Mouse (Mus musculus): ENCODE measurements at regions not wholly inside any gene's neighbourhood (a gene's known extent, or its start where the extent isn't known, plus 50 kb on each side); places are given as distances from the start of the nearest gene placed in this dataset.

DNA sequence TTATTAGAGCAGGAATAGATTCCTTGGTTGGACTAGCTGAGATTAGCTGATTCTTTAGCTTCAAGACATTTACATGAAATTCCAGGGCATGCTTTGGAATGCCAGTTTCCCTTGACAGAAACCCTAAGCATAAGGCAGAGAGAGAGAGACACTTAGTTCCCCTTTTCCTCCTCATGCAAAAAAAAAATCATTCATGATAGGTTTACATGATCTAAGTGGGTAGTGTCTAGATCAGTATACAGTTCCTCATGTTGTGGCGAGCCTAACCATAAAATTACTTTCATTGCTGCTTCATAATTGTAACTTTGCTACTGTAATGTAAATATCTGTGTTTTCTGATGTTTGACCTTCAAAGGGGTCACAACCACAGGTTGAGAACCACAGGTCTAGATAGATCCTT lies 154.3 kb upstream of the Pkn2 start:
- H3K9me3 ChIP-seq (ENCODE audit: low read length), result no peaks in the 10 kb centered on the region
- H3K9ac ChIP-seq (replicated peaks), result no peak overlapping the region
- no peak overlapping the region for H3K4me2 ChIP-seq (ENCODE audit: low read depth, low read length)
- no peak overlapping the region for H3K4me3 ChIP-seq (ENCODE audit: low read depth, low read length)
- no peaks in the 10 kb centered on the region for H3K4me1 ChIP-seq (ENCODE audit: insufficient read depth)
- 49% methylated on average over 1 of the region's 1 CpGs for WGBS (ENCODE audit: insufficient replicate concordance)
- no peak overlapping the region for H3K27ac ChIP-seq (ENCODE audit: low read depth)
- no peaks in the 10 kb centered on the region for H3K27me3 ChIP-seq (ENCODE audit: insufficient read depth, low read length)
- DNase-seq (no peak), ATAC-seq (no peak)
- H3K36me3 ChIP-seq (replicated peaks; ENCODE audit: insufficient read depth, low read length), result no peaks in the 10 kb centered on the region
- TF ChIP-seq CTCF (IDR thresholded peaks at IDR 0.05; ENCODE audit: low read depth), result no peak
- no peak for TF ChIP-seq EP300 (IDR thresholded peaks at IDR 0.05; ENCODE audit: low read depth)

- no peaks in the 10 kb centered on the region for H3K27me3 ChIP-seq (ENCODE audit: insufficient read depth, low read length)
- no peaks in the 10 kb centered on the region for H3K9me3 ChIP-seq (ENCODE audit: low read length)
- ATAC-seq, result no peak
- no peak overlapping the region for H3K27ac ChIP-seq (ENCODE audit: low read depth)
- no peaks in the 10 kb centered on the region for H3K4me1 ChIP-seq (ENCODE audit: insufficient read depth)
- H3K36me3 ChIP-seq (replicated peaks; ENCODE audit: insufficient read depth, low read length), result no peaks in the 10 kb centered on the region
- no peak for TF ChIP-seq CTCF (IDR thresholded peaks at IDR 0.05; ENCODE audit: low read depth)
- no peak for TF ChIP-seq EP300 (IDR thresholded peaks at IDR 0.05; ENCODE audit: low read depth)
- H3K4me2 ChIP-seq (ENCODE audit: low read depth, low read length), result no peak overlapping the region
- H3K9ac ChIP-seq (replicated peaks), result no peak overlapping the region
- H3K4me3 ChIP-seq (ENCODE audit: low read depth, low read length), result no peak overlapping the region
- 79% methylated on average over 9 of the region's 9 CpGs for WGBS (ENCODE audit: insufficient replicate concordance)
- no peak for DNase-seq
Measured at GRCm38 (mm10) chr3:143034588-143034987, 152.8 kb upstream of the Pkn2 start.

DNA sequence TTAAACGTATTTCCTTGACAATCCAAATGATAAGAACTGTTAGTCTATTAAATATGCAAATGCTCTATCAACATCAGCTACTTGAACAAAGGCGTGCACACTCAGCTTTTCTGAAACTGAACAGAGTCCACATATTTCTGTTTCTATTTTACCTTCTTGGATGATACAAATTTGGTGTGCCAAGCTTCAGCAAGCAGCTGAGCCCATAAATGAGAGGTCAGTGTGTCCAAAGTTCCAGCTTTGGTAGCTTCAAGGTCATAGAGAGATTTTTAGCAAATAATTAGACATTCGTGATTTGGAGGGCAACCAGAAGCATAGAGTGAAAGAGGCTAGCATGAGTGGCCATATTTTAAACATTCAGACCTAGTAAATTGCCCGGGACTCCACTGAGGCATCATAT lies 140.7 kb upstream of the Pkn2 start:
- ATAC-seq, result no peak
- DNase-seq, result no peak
- Histone ChIP-seq H3K9ac (replicated peaks) (no peak overlapping the region), H3K27me3 (ENCODE audit: insufficient read depth, low read length) (no peaks in the 10 kb centered on the region), H3K4me1 (ENCODE audit: insufficient read depth) (no peaks in the 10 kb centered on the region), H3K9me3 (ENCODE audit: low read length) (no peaks in the 10 kb centered on the region), H3K27ac (ENCODE audit: low read depth) (no peak overlapping the region), H3K36me3 (replicated peaks; ENCODE audit: insufficient read depth, low read length) (no peaks in the 10 kb centered on the region), H3K4me3 (ENCODE audit: low read depth, low read length) (no peak overlapping the region), H3K4me2 (ENCODE audit: low read depth, low read length) (no peak overlapping the region)
- 58% methylated on average over 4 of the region's 4 CpGs for WGBS (ENCODE audit: insufficient replicate concordance)
- TF ChIP-seq CTCF (IDR thresholded peaks at IDR 0.05; ENCODE audit: low read depth) (no peak), EP300 (IDR thresholded peaks at IDR 0.05; ENCODE audit: low read depth) (no peak)

- Histone ChIP-seq H3K4me2 (ENCODE audit: low read depth, low read length) (peak overlapping the region; percentile 40; the same call in 1 of the 2 replicates), H3K36me3 (replicated peaks; ENCODE audit: insufficient read depth, low read length) (no peaks in the 10 kb centered on the region), H3K9ac (replicated peaks) (no peak overlapping the region), H3K4me3 (ENCODE audit: low read depth, low read length) (no peak overlapping the region), H3K4me1 (ENCODE audit: insufficient read depth) (no peaks in the 10 kb centered on the region), H3K27me3 (ENCODE audit: insufficient read depth, low read length) (no peaks in the 10 kb centered on the region), H3K9me3 (ENCODE audit: low read length) (no peaks in the 10 kb centered on the region), H3K27ac (ENCODE audit: low read depth) (no peak overlapping the region)
- DNase-seq (no peak), ATAC-seq (peak; percentile 19; the same call in 1 of the 2 replicates)
- WGBS (ENCODE audit: insufficient replicate concordance), result 51% methylated on average over 11 of the region's 11 CpGs
- TF ChIP-seq EP300 (IDR thresholded peaks at IDR 0.05; ENCODE audit: low read depth), result no peak
- TF ChIP-seq CTCF (IDR thresholded peaks at IDR 0.05; ENCODE audit: low read depth), result no peak
Measured at GRCm38 (mm10) chr3:143021159-143021871, 139.5 kb upstream of the Pkn2 start.

DNA sequence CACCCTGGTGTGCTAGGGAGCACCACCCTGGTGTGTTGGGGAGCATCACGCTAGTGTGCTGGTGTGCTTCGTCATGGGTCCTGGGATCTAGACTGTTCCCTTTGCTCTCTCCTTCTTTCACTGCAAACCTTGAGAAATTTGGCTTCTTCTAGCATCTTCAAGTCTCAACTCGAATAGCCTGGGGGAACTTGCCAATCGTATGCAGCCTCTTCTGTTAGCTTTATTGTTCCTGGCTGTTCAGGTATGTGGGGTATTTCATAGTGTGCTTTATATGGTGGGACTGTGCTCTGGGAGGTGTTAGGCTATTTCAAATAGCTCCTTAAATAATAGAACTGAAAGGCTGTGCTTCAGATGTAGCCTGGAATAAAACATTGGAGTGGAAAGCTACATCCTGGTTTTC lies 135.7 kb upstream of the Pkn2 start:
- no peak for TF ChIP-seq CTCF (IDR thresholded peaks at IDR 0.05; ENCODE audit: low read depth)
- TF ChIP-seq EP300 (IDR thresholded peaks at IDR 0.05; ENCODE audit: low read depth), result no peak
- H3K27me3 ChIP-seq (ENCODE audit: insufficient read depth, low read length), result no peaks in the 10 kb centered on the region
- no peak overlapping the region for H3K27ac ChIP-seq (ENCODE audit: low read depth)
- ATAC-seq (no peak), DNase-seq (no peak)
- WGBS (ENCODE audit: insufficient replicate concordance), result 66% methylated on average over 4 of the region's 4 CpGs
- H3K4me1 ChIP-seq (ENCODE audit: insufficient read depth), result 0 out of 2 replicates have a peak, but pooled peaks cover 4% of the 10 kb centered on the region
- no peaks in the 10 kb centered on the region for H3K36me3 ChIP-seq (replicated peaks; ENCODE audit: insufficient read depth, low read length)
- H3K4me2 ChIP-seq (ENCODE audit: low read depth, low read length), result no peak overlapping the region
- no peak overlapping the region for H3K4me3 ChIP-seq (ENCODE audit: low read depth, low read length)
- no peak overlapping the region for H3K9ac ChIP-seq (replicated peaks)
- H3K9me3 ChIP-seq (ENCODE audit: low read length), result no peaks in the 10 kb centered on the region

DNA sequence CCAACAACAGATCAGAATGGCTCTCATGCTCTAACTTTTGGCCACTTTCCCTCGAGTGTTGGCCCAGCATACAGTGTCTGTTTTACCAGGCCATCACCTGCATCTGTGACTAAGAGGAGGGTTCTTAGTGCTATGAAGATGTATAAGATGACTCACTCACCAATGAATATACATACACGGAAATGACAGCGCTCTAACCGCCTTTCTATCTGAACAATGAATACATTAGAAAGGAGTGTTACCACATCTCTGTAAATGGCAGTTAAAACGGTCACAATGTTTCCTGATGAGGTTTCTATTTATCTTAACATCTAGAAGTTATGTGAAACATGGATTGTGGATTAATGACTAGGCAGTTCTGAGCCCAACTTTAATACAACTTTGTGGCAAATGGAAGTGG lies 135.0 kb upstream of the Pkn2 start:
- DNase-seq, result no peak

More for the DNA sequence above, 135.0 kb upstream of the Pkn2 start:
- WGBS (ENCODE audit: insufficient replicate concordance), result 47% methylated on average over 5 of the region's 5 CpGs
- Histone ChIP-seq H3K27me3 (ENCODE audit: insufficient read depth, low read length) (no peaks in the 10 kb centered on the region), H3K9ac (replicated peaks) (no peak overlapping the region), H3K4me2 (ENCODE audit: low read depth, low read length) (no peak overlapping the region), H3K4me1 (ENCODE audit: insufficient read depth) (0 out of 2 replicates have a peak, but pooled peaks cover 4% of the 10 kb centered on the region), H3K36me3 (replicated peaks; ENCODE audit: insufficient read depth, low read length) (no peaks in the 10 kb centered on the region), H3K9me3 (ENCODE audit: low read length) (no peaks in the 10 kb centered on the region), H3K4me3 (ENCODE audit: low read depth, low read length) (no peak overlapping the region), H3K27ac (ENCODE audit: low read depth) (no peak overlapping the region)
- ATAC-seq, result 0 out of 2 replicates have a peak, but pooled peaks have one; percentile 17
- TF ChIP-seq EP300 (IDR thresholded peaks at IDR 0.05; ENCODE audit: low read depth), result no peak
- TF ChIP-seq CTCF (IDR thresholded peaks at IDR 0.05; ENCODE audit: low read depth), result no peak

All from liver, postnatal 0 days (tissue).